Mouse (Mus musculus): ENCODE results near the gene Tmem238.

GRCm38 (mm10) chr7:4743354-4743753 is 46.1 kb downstream of the Tmem238 start:
- TF ChIP-seq CTCF (IDR thresholded peaks at IDR 0.05; ENCODE audit: low read depth), result no peak
- peak; percentile 93 for TF ChIP-seq EP300 (IDR thresholded peaks at IDR 0.05; ENCODE audit: low read depth)
